Comparison of ENCODE assay signal across 7 mouse cellular contexts in genomic region chr16:91962204-91962893, GRCm38 (mm10).
DNase-seq lines count a peak whose midpoint lies in the region; ATAC-seq lines count a peak whose summit lies in the region.

No protein-coding gene starts in this region.

- no peaks in the 10 kb centered on the region for H3K9me3 ChIP-seq in forebrain, embryonic 11.5 days (ENCODE audit: control insufficient read depth, low read length)
- H3K9me3 ChIP-seq in hindbrain, embryonic 13.5 days = no peaks in the 10 kb centered on the region
- no peaks in the 10 kb centered on the region for H3K9me3 ChIP-seq in midbrain, embryonic 15.5 days

- no peaks in the 10 kb centered on the region for H3K36me3 ChIP-seq in forebrain, embryonic 11.5 days (ENCODE audit: control insufficient read depth, insufficient read depth, low read length)
- no peaks in the 10 kb centered on the region for H3K36me3 ChIP-seq in hindbrain, embryonic 13.5 days
- H3K36me3 ChIP-seq in midbrain, embryonic 15.5 days (replicated peaks) = no peaks in the 10 kb centered on the region

- ATAC-seq in CD4-positive, CD25-positive, alpha-beta regulatory T cell, adult 4 months = peak; percentile 42
- peak; percentile 49 for ATAC-seq in forebrain, embryonic 11.5 days (replicated peaks; ENCODE audit: low FRiP score)
- ATAC-seq in hindbrain, embryonic 13.5 days (ENCODE audit: low FRiP score) = peak; percentile 70
- ATAC-seq in midbrain, embryonic 15.5 days (replicated peaks) = peak; percentile 78

- H3K27me3 ChIP-seq in forebrain, embryonic 11.5 days (ENCODE audit: control insufficient read depth, insufficient read depth, low read length) = no peaks in the 10 kb centered on the region
- no peaks in the 10 kb centered on the region for H3K27me3 ChIP-seq in hindbrain, embryonic 13.5 days
- no peaks in the 10 kb centered on the region for H3K27me3 ChIP-seq in midbrain, embryonic 15.5 days (replicated peaks)

- 23% methylated on average over 9 of the region's 9 CpGs for WGBS in forebrain, embryonic 11.5 days
- WGBS in hindbrain, embryonic 13.5 days = 4% methylated on average over 9 of the region's 9 CpGs
- WGBS in midbrain, embryonic 15.5 days = 7% methylated on average over 9 of the region's 9 CpGs

- H3K4me1 ChIP-seq in forebrain, embryonic 11.5 days (replicated peaks; ENCODE audit: control insufficient read depth, insufficient read depth, low read length) = peaks cover 11% of the 10 kb centered on the region; the same call in 1 of the 2 replicates
- H3K4me1 ChIP-seq in hindbrain, embryonic 13.5 days (replicated peaks) = peaks cover 42% of the 10 kb centered on the region
- H3K4me1 ChIP-seq in midbrain, embryonic 15.5 days = peaks cover 29% of the 10 kb centered on the region

- H3K9ac ChIP-seq in forebrain, embryonic 11.5 days (ENCODE audit: low read length) = no peak overlapping the region; the same call in 1 of the 2 replicates
- H3K9ac ChIP-seq in hindbrain, embryonic 13.5 days = peak overlapping the region; percentile 64
- H3K9ac ChIP-seq in midbrain, embryonic 15.5 days = no peak overlapping the region

- H3K4me2 ChIP-seq in forebrain, embryonic 11.5 days (ENCODE audit: low read depth, low read length, severe bottlenecking) = peak overlapping the region; percentile 32; the same call in 1 of the 2 replicates
- peak overlapping the region; percentile 48 for H3K4me2 ChIP-seq in hindbrain, embryonic 13.5 days
- peak overlapping the region; percentile 46 for H3K4me2 ChIP-seq in midbrain, embryonic 15.5 days

- DNase-seq in adrenal gland, postnatal 25 days = peak; percentile 66
- no peak for DNase-seq in forebrain, embryonic 11.5 days (ENCODE audit: low spot score)
- peak; percentile 31 to 46 for DNase-seq in layer of hippocampus, postnatal 10 days (ENCODE audit: low spot score in 2 of 2)
- DNase-seq in thymus, postnatal 0 days (ENCODE audit: low spot score) = no peak

- H3K27ac ChIP-seq in forebrain, embryonic 11.5 days (ENCODE audit: low read depth, low read length) = peak overlapping the region; percentile 72; the same call in 1 of the 2 replicates
- peak overlapping the region; percentile 96 for H3K27ac ChIP-seq in hindbrain, embryonic 13.5 days
- H3K27ac ChIP-seq in midbrain, embryonic 15.5 days = peak overlapping the region; percentile 96

- H3K4me3 ChIP-seq in forebrain, embryonic 11.5 days (ENCODE audit: low read depth, low read length) = no peak overlapping the region
- no peak overlapping the region for H3K4me3 ChIP-seq in hindbrain, embryonic 13.5 days
- peak overlapping the region; percentile 18; the same call in 1 of the 2 replicates for H3K4me3 ChIP-seq in midbrain, embryonic 15.5 days

Comparison
In these comparisons a context has a peak if more than half of its experiments do, and no peak if none do; other contexts are left out.
1. DNase-seq: peak in adrenal gland, postnatal 25 days (single experiment) and layer of hippocampus, postnatal 10 days (2 of 2); none in forebrain, embryonic 11.5 days (single experiment) and thymus, postnatal 0 days (single experiment).
2. Peak in every context shown above with its lines, with median percentiles within 50 percentile points of each other: ATAC-seq, H3K27ac ChIP-seq and H3K4me2 ChIP-seq.